Mouse (Mus musculus): ENCODE results near the gene Pfdn5. TPM values are rescaled to one million over a fixed set of nuclear protein-coding genes. Genes with fewer than 3 reads are reported as not detected.
A peak's percentile ranks its signal among the peaks of the same experiment; 100 is the strongest.

Pfdn5 gene
- total and polyA plus RNA-seq, 3 experiments, result 302 to 7,439 (median 465) TPM

- Histone ChIP-seq H3K79me2 (ENCODE audit: control insufficient read depth, insufficient read depth, low read length, poor library complexity) (peaks cover 7% of the 10 kb centered on the region), H3K9ac (ENCODE audit: control insufficient read depth, low read depth, low read length, poor library complexity, severe bottlenecking) (peak within 1 kb of the TSS; percentile 85), H3K9me3 (replicated peaks; ENCODE audit: insufficient read depth, low read length) (no peaks in the 10 kb centered on the region), H3K36me3 (ENCODE audit: control insufficient read depth in 1 of 2, insufficient read depth in 2 of 2, low read length in 2 of 2) (peaks cover 2 to 4% of the 10 kb centered on the region in 2 experiments), H3K27me3 (ENCODE audit: control insufficient read depth in 1 of 2, insufficient read depth in 2 of 2, low read length in 2 of 2) (no peaks in the 10 kb centered on the region), H3K4me1 (ENCODE audit: control insufficient read depth in 1 of 2, insufficient read depth in 2 of 2, low read length in 2 of 2) (peaks cover 2 to 9% of the 10 kb centered on the region in 2 experiments; a peak in 3 of 4 replicates), H3K4me3 (ENCODE audit: control insufficient read depth in 1 of 2, insufficient read depth in 1 of 2, low read depth in 2 of 2, low read length in 2 of 2) (peak within 1 kb of the TSS; percentile 70 to 74), H3K27ac (ENCODE audit: control insufficient read depth, low read depth, low read length) (peak within 1 kb of the TSS; percentile 58)
- TF ChIP-seq MEF2A (IDR thresholded peaks at IDR 0.05; ENCODE audit: extremely low read depth, insufficient replicate concordance, low read depth, low read length, poor library complexity, severe bottlenecking) (no peak; the same call in 1 of the 2 replicates), UBTF (IDR thresholded peaks at IDR 0.05; ENCODE audit: borderline replicate concordance, insufficient read depth, low read depth, low read length) (no peak), POLR2A (IDR thresholded peaks at IDR 0.05; ENCODE audit: control insufficient read depth in 1 of 2, insufficient read depth in 1 of 2, low read depth in 1 of 2, low read length in 2 of 2, poor library complexity in 1 of 2) (peak; percentile 61 to 91), TCF12 (IDR thresholded peaks at IDR 0.05; ENCODE audit: low read depth, low read length) (peak; percentile 85), NRF1 (IDR thresholded peaks at IDR 0.05; ENCODE audit: insufficient read depth, low read depth, low read length, poor library complexity, severe bottlenecking) (no peak), ZMIZ1 (IDR thresholded peaks at IDR 0.05; ENCODE audit: low read depth, low read length) (peak; percentile 85), MAFK (IDR thresholded peaks at IDR 0.05; ENCODE audit: borderline replicate concordance, low read depth, low read length) (no peak), CHD1 (IDR thresholded peaks at IDR 0.05; ENCODE audit: low read depth, low read length) (no peak), USF1 (IDR thresholded peaks at IDR 0.05; ENCODE audit: low read depth, low read length) (no peak; the same call in 1 of the 2 replicates), JUND (IDR thresholded peaks at IDR 0.05; ENCODE audit: low read depth, low read length) (no peak), ZNF384 (IDR thresholded peaks at IDR 0.05; ENCODE audit: low read depth, low read length) (no peak), GABPA (IDR thresholded peaks at IDR 0.05; ENCODE audit: low read depth, low read length) (no peak), MYC (IDR thresholded peaks at IDR 0.05; ENCODE audit: low read depth, low read length) (peak; percentile 25), HCFC1 (IDR thresholded peaks at IDR 0.05; ENCODE audit: low read depth, low read length) (peak; percentile 95), MXI1 (IDR thresholded peaks at IDR 0.05; ENCODE audit: low read depth, low read length) (peak; percentile 83), GATA1 (IDR thresholded peaks at IDR 0.05; ENCODE audit: low read depth, low read length) (no peak), POLR2AphosphoS2 (IDR thresholded peaks at IDR 0.05; ENCODE audit: low read length) (peak; percentile 91), EP300 (IDR thresholded peaks at IDR 0.05; ENCODE audit: low read depth in 1 of 2, low read length in 2 of 2) (0 out of 4 replicates have a peak, but pooled peaks of 1 of the 2 experiments have one; percentile 23), SIN3A (IDR thresholded peaks at IDR 0.05; ENCODE audit: low read length) (peak; percentile 97), ZKSCAN1 (IDR thresholded peaks at IDR 0.05; ENCODE audit: low read depth, low read length) (no peak), ETS1 (IDR thresholded peaks at IDR 0.05; ENCODE audit: low read depth, low read length) (peak; percentile 70), SMC3 (IDR thresholded peaks at IDR 0.05; ENCODE audit: low read depth, low read length) (peak; percentile 41; the same call in 1 of the 2 replicates), MAX (IDR thresholded peaks at IDR 0.05; ENCODE audit: low read length) (no peak; the same call in 1 of the 2 replicates), CHD2 (IDR thresholded peaks at IDR 0.05; ENCODE audit: low read length) (no peak; the same call in 1 of the 2 replicates), CTCF (IDR thresholded peaks at IDR 0.05 in 2 of 3, conservative IDR thresholded peaks at IDR 0.05 in 1 of 3; ENCODE audit: control insufficient read depth in 1 of 3, insufficient read depth in 1 of 3, low read depth in 2 of 3, low read length in 3 of 3, poor library complexity in 1 of 3, severe bottlenecking in 1 of 3) (peak; percentile 88 to 98 (median 94)), NELFE (IDR thresholded peaks at IDR 0.05; ENCODE audit: low read depth, low read length) (peak; percentile 94), TBP (IDR thresholded peaks at IDR 0.05; ENCODE audit: low read depth, low read length) (peak; percentile 90), E2F4 (IDR thresholded peaks at IDR 0.05; ENCODE audit: borderline replicate concordance, low read depth, low read length) (peak; percentile 91), KAT2A (conservative IDR thresholded peaks at IDR 0.05; ENCODE audit: low read depth, low read length) (no peak; the same call in 1 of the 2 replicates), ELF1 (IDR thresholded peaks at IDR 0.05; ENCODE audit: low read depth, low read length) (peak; percentile 99), TAL1 (IDR thresholded peaks at IDR 0.05; ENCODE audit: low read length) (no peak), RAD21 (IDR thresholded peaks at IDR 0.05; ENCODE audit: low read depth, low read length) (no peak; the same call in none of the 2 replicates), RCOR1 (IDR thresholded peaks at IDR 0.05; ENCODE audit: low read depth, low read length) (peak; percentile 32; the same call in 1 of the 2 replicates)
- peak; percentile 99 for DNase-seq (ENCODE audit: low read depth, low spot score)
Measured at GRCm38 (mm10) chr15:102350138-102350941, 24.4 kb downstream of the Pfdn5 start, which contains the start of gene Aaas. Aaas (minus strand) TSS chr15:102350771.

Data from MEL (cell line).